Mouse (Mus musculus): ENCODE data around the gene Fsd1.

DNA sequence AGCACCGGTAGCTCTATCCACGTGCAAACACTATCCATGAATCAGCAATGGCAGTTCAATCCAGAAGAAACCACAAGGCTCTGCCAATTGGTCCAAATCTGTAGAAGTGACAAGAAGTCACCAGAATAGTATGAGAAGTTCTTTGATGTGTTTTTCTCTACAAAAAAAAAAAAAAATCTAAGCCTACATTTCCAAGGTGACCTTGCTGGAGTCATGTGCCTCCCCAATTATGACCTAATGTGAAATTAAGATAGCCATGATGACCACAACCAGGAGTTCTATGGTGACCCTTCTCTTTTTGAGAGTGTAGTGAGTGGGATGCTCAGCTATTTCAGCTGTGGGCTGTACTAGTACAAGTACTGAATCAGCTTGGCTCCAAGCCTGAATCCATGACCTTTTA lies 36.9 kb upstream of the Fsd1 start, which contains the start of gene Zfp119b:
- no peak for TF ChIP-seq CTCF (conservative IDR thresholded peaks at IDR 0.05; ENCODE audit: insufficient read depth, insufficient read length, low read depth, low read length)
- TF ChIP-seq POLR2A (IDR thresholded peaks at IDR 0.05; ENCODE audit: low read depth, low read length): no peak
